Mouse (Mus musculus) cerebellum, adult 2 months (tissue): ENCODE measurements around the gene Ncoa1.
"Not testable (repeated sequence)": the region's sequence is repeated elsewhere in the genome, so short reads cannot be mapped to it uniquely, and the experiment has no call there.

ENCODE experiments used
- CTCF ChIP-seq: fragments of 200-500 bp; IDR thresholded peaks from 2 replicates; pipeline ENCODE4 v1.5.1; 2011; ENCODE audit warnings: low read depth, mild to moderate bottlenecking, control low read depth, low read length, moderate library complexity, borderline replicate concordance; ENCODE audit not compliant: insufficient read depth
- POLR2A ChIP-seq: fragments of 200-500 bp; IDR thresholded peaks from 2 replicates; pipeline ENCODE4 v1.6.1; 2011; ENCODE audit warnings: low read length, control low read depth, borderline replicate concordance; ENCODE audit not compliant: insufficient read depth

DNA sequence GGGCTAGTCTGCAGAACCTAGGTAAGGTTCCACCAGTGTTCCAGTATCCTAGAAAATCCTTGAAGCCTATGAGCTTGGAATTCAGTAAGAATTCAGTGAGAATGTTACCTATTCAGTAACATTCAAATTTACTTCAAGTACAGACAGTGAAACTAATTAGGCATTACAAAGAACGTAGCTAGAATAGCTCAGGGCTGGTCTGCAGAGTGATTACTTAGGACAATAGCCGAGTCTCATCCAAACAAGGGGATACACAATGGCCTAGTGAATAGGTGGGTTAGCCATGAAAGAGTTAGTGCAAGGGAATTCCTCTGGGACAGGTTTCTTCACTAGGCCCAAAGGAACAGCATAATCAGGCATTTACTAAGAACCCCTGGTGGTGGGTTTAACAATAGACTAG lies 118.3 kb downstream of the Ncoa1 start:
- not testable (repeated sequence) for TF ChIP-seq CTCF, POLR2A
